Mouse (Mus musculus) right cerebral cortex, adult 18-20 months (tissue): ENCODE measurements at regions not wholly inside any gene's neighbourhood (a gene's known extent, or its start where the extent isn't known, plus 50 kb on each side); places are given as distances from the start of the nearest gene placed in this dataset.
"Not testable (repeated sequence)": the region's sequence is repeated elsewhere in the genome, so short reads cannot be mapped to it uniquely, and the experiment has no call there.

Source experiments
- DNase-seq: peaks from one replicate; pipeline ENCODE4 v3.0.0; 2022; ENCODE audit warnings: mixed read lengths

- no peak for DNase-seq
Observed at GRCm38 (mm10) chr9:51664876-51665275, 100.3 kb upstream of the Arhgap20 start.

- not testable (repeated sequence) for DNase-seq
Observed at GRCm38 (mm10) chr9:51668976-51669375, 96.2 kb upstream of the Arhgap20 start.

GRCm38 (mm10) chr9:51670531-51670930, 94.6 kb upstream of the Arhgap20 start:
- no peak for DNase-seq

- no peak for DNase-seq
Observed at GRCm38 (mm10) chr9:51686536-51686935, 78.6 kb upstream of the Arhgap20 start.

- no peak for DNase-seq
Observed at GRCm38 (mm10) chr9:51714326-51714725, 50.8 kb upstream of the Arhgap20 start.
